Mouse (Mus musculus): Measurements from ENCODE around the gene Eya3. TPM values are rescaled to one million over a fixed set of nuclear protein-coding genes. Genes with fewer than 3 reads are reported as not detected.
"Not testable (repeated sequence)": the region's sequence is repeated elsewhere in the genome, so short reads cannot be mapped to it uniquely, and the experiment has no call there.

Eya3 gene
- total RNA-seq, 2 experiments from 2014 or later = 28.1 to 33.8 TPM

DNA sequence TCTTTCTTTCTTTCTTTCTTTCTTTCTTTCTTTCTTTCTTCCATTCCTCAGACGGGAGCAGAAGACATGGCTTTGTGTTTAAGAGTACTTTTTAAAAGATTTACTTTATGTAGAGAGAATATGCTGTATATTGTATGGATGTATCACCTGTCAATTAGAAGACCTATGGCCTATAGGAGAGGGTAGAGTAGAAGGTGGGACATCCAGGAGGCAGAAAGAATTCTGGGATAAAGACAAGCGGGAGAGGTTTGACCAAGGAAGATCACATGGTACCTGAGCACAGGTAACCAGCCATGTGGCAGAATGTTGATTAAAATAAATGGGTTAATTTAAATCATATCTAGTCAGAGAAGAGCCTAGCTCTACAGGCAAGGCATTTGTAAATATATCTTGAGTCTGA, 96.0 kb downstream of the Eya3 start:
- no peak for DNase-seq (ENCODE audit: low spot score)
- intact Hi-C loops (cut with DNase I) = no loop called here

- intact Hi-C loops (cut with DNase I) = no loop called here
- DNase-seq (ENCODE audit: low spot score) = no peak
Measured at GRCm38 (mm10) chr4:132735389-132735788, 96.6 kb downstream of the Eya3 start.

GRCm38 (mm10) chr4:132735894-132736293, 97.1 kb downstream of the Eya3 start:
- DNase-seq (ENCODE audit: low spot score) = no peak
- intact Hi-C loops (cut with DNase I) = no loop called here

DNA sequence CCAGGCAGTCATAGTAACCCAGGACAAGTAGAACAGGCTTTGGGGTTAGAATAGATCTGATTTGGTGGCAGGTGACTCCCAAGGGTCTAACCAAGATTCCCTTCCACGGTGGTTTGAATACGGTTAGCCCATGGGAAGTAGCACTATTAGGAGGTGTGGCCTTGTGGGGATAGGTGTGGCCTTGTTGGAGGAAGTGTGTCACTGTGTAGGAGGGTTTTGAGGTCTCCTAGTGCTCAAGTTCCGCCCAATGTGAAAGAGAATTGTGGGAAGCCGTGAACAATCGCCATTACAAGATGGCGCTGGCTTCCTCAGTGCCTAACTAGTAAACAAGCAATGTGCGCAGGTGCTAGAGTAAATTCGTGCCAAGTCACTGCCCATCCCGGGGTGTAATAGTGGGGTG, 98.4 kb downstream of the Eya3 start:
- intact Hi-C loops (cut with DNase I); DNase-seq (ENCODE audit: low spot score): not testable (repeated sequence)

DNA sequence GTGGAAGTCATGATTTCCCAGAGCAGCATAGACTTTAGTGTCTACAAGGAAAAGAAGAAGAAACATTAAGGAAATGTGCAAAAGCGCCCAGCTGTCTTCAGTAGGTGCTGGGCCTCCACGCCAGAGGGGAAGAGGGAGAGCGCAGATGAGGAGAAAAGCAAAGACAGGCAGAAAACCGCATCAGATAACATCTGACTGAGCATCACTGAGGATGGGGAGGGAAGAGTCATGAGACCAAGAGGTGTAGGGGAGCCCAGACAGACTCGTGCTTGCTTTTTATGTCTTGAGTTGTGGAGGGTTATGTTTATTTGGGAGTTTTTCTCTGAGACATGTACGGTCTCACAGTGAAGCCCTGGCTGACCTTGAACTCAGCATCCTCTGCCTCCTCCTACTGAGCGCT, 102.7 kb downstream of the Eya3 start:
- DNase-seq (ENCODE audit: low spot score) = no peak
- intact Hi-C loops (cut with DNase I) = no loop called here

- intact Hi-C loops (cut with DNase I) = no loop called here
Measured at GRCm38 (mm10) chr4:132743992-132744911, 105.5 kb downstream of the Eya3 start.

GRCm38 (mm10) chr4:132746911-132747517, 108.2 kb downstream of the Eya3 start:
- intact Hi-C loops (cut with DNase I) = no loop called here
- no peak for DNase-seq (ENCODE audit: low spot score)

More at GRCm38 (mm10) chr4:132743992-132744911, 105.5 kb downstream of the Eya3 start:
- DNase-seq (ENCODE audit: low spot score) = no peak

DNA sequence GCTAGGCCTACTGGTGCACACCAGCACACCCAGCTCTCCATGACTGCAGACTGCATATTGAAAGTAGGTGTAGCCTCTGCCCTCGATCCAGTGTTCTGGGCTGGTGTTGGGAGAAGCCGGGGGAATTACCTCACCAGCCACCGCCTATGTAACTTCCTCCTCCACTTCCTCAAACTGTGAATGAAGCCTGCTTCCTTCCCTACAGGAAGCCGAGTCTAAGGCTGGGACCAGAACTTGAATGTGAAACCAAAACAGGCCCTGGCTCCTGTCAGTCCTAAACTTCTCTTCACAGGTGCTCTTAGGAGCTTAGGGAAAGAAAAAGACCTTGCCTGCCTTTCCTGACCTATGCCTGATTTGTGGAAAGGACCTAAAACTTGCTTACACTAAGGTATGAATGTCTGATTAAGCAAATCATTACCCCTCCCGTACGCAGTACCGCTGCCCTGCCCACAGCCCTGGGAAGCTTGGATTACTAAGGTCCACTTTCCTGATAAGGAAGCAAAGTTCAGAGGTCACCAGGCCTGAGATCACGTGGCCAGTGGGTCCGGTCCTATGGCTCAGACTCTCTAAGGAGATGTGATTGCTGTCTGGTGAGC, 109.0 kb downstream of the Eya3 start:
- peak; percentile 55 for DNase-seq (ENCODE audit: low spot score)
- intact Hi-C loops (cut with DNase I) = no loop called here

- DNase-seq (ENCODE audit: low spot score) = no peak
- intact Hi-C loops (cut with DNase I) = no loop called here
Measured at GRCm38 (mm10) chr4:132748778-132749177, 110.0 kb downstream of the Eya3 start.

DNA sequence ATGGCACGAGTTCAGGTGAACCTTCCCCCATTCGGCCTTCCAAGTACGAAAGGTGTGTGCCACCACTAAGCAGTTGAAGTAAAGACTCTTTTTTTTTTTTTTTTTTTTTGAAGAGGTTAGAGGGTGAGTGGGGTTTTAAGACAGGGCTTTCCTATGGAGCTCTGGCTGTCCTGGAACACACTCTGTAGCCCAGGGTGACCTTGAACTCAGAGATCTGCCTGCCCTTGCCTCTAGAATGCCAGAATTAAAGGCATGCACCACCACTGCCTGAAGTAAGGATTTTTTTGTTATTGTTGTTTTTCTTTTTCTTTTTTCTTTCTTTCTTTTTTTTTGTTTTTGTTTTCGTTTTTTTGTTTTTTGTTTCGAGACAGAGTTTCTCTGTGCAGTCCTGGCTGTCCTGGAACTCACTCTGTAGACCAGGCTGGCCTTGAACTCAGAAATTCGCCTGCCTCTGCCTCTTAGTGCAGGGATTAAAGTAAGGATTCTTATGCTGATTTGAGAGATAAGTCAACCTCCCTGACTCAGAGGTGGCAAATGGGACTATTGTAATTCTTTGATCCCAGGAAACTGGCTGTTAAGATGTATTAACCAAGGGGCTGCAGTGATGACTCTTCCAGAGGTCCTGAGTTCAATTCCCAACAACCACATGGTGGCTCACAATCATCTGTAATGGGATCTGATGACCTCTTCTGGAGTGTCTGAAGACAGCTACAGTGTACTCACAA, 110.6 kb downstream of the Eya3 start:
- no peak for DNase-seq (ENCODE audit: low spot score)
- intact Hi-C loops (cut with DNase I) = no loop called here

- intact Hi-C loops (cut with DNase I) = no loop called here
- no peak for DNase-seq (ENCODE audit: low spot score)
Measured at GRCm38 (mm10) chr4:132752992-132753391, 114.2 kb downstream of the Eya3 start.

- intact Hi-C loops (cut with DNase I) = no loop called here
- DNase-seq (ENCODE audit: low spot score) = peak; percentile 70
Measured at GRCm38 (mm10) chr4:132756974-132757373, 118.2 kb downstream of the Eya3 start, which contains the start of gene Smpdl3b. Gene Smpdl3b (minus strand): TSS chr4:132757252.

GRCm38 (mm10) chr4:132757633-132758351, 119.0 kb downstream of the Eya3 start:
- intact Hi-C loops (cut with DNase I) = no loop called here
- no peak for DNase-seq (ENCODE audit: low spot score)

GRCm38 (mm10) chr4:132760296-132760695, 121.5 kb downstream of the Eya3 start:
- DNase-seq (ENCODE audit: low spot score) = no peak
- intact Hi-C loops (cut with DNase I) = no loop called here

- intact Hi-C loops (cut with DNase I) = no loop called here
- DNase-seq (ENCODE audit: low spot score) = no peak
Measured at GRCm38 (mm10) chr4:132762602-132763001, 123.8 kb downstream of the Eya3 start.

DNA sequence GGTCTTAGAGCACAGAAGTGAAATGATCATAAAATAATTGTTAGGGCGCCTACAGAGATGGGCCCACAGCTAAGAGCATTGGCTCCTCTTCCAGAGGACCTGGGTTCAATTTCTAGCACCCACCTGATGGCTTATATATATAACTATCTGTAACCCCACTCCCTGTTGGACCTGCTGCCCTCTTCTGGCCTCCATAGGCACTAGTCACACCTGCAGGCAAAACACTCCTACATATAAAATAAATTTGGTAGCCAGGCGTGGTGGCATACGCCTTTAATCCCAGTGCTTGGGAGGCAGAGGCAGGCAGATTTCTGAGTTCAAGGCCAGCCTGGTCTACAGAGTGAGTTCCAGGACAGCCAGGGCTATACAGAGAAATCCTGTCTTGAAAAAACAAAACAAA, 124.3 kb downstream of the Eya3 start:
- intact Hi-C loops (cut with DNase I); DNase-seq (ENCODE audit: low spot score): not testable (repeated sequence)

DNA sequence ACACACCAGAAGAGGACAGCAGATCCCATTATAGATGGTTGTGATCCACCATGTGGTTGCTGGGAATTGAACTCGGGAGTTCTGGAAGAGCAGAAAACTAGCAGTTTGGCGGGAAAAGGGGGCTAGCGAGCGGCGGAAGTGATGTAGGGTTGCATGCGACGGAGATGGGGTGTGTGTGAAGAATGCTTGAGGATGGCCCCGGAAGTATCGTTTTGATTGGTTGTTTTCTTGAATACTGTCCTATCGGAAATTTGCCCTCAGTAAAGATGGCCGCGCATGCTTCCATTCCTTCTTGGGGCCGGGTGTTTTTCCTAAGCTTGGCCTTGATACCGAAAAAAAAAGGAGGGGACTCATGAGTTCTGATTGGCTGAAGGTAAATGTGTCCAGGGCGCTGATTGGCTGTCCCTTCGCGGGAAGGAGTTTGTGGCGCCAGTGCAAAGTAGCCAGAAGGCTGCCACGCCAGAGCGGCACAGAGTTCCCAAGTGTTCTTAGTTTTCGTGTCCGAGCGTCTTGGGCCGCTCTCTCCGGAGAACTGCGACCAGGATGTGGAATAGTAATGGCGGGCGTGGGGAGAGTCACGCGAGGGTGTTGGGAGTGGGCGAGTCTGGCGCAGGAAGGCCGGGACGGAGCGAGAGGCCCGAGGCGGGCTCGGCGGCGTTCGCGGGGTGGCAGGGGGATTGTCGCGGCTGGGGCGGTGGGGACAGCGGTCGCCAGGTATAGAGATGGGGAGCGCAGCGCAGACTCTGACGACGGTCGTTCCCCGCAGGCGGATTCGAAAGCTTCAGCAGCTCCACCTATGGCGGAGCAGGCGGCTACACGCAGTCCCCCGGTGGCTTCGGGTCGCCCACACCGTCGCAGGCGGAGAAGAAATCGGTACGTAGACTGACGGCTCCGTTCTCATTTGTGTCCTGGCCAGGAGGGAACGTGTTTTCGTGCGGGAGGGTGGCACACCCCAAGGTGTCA, 129.4 kb downstream of the Eya3 start, which contains the start of gene Rpa2:
Gene Rpa2, plus strand, starts transcription at position 419 of the 963 bp plus-strand sequence.
- intact Hi-C loops (cut with DNase I) = no loop called here
- peak; percentile 96 for DNase-seq (ENCODE audit: low spot score)

DNA sequence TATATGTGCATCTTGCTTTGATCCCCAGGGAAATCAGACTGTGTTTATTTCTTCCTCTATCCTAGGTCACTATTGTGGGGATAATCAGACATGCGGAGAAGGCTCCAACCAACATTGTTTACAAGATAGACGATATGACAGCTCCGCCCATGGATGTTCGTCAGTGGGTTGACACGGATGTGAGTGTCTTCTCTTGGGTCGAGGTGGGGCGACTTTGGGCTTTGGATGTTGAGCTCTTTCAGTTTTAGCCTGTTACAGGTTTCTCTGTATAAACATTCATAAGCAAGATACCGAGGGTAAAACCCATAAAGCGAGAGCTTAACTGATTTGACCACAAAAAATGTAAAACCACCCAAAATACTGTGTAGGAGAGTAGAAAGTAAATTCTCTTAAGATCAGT, 133.0 kb downstream of the Eya3 start:
- DNase-seq (ENCODE audit: low spot score) = no peak
- intact Hi-C loops (cut with DNase I) = no loop called here
